ENCODE assay signal across 10 mouse cellular contexts in the genomic region with DNA sequence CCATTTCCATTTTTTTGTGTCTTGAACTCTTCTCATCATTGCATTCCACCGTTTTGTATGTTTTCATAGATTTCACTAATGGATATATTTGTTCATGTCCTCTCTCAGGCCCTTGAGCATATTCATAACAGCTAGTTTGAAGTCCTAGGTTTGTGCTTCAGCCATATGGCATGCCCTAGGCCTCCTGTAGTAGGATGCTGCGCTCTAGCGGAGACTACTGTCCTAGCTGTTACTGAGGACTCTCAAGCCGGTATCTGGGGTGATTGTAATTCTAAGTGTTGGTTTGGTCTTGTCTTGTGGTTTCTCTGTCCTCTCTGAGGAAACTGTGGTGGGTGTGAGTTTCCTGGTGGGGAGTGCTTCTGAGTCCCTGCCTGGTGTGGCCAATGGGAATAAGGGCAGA. TPM values are rescaled to one million over a fixed set of nuclear protein-coding genes. Genes with fewer than 3 reads are reported as not detected.
DNase-seq lines count a peak whose midpoint lies in the region; ATAC-seq and TF ChIP-seq lines count a peak whose summit lies in the region.
"Had no signal": no experiment of that assay in that cellular context is flagged by ENCODE, and none has a peak within 500 bp of the region (broad histone marks: within the 10 kb centered on the region; RNA-seq: fewer than 3 reads in every experiment).

No protein-coding gene starts in this region.

- no peak overlapping the region for H3K27ac ChIP-seq in hindbrain, postnatal 0 days
- H3K27ac ChIP-seq: macrophage had no signal

- no peak for DNase-seq in frontal cortex, postnatal 14 days (ENCODE audit: low spot score in 2 of 2)
- DNase-seq in cerebellum, postnatal 10 days: peak; percentile 78 to 82
- DNase-seq in hindbrain, postnatal 0 days (ENCODE audit: low spot score): peak; percentile 85
- DNase-seq in retina, postnatal 1 day: peak; percentile 66
- no peak for DNase-seq in left cerebral cortex, adult 11 months (ENCODE audit: low spot score)

- peaks cover 10% of the 10 kb centered on the region for H3K4me1 ChIP-seq in megakaryocyte, embryonic 14.5 days
- H3K4me1 ChIP-seq in hindbrain, postnatal 0 days (ENCODE audit: insufficient read depth, low read length): no peaks in the 10 kb centered on the region

- H3K4me2 ChIP-seq in hindbrain, postnatal 0 days (ENCODE audit: low read depth, low read length): no peak overlapping the region

- 24% methylated on average over 4 of the region's 4 CpGs for WGBS in hindbrain, postnatal 0 days

- H3K27me3 ChIP-seq in megakaryocyte, embryonic 14.5 days (replicated peaks): peaks cover 52% of the 10 kb centered on the region
- no peaks in the 10 kb centered on the region for H3K27me3 ChIP-seq in hindbrain, postnatal 0 days (ENCODE audit: insufficient read depth, low read length)

- no peak overlapping the region for H3K9ac ChIP-seq in hindbrain, postnatal 0 days (replicated peaks; ENCODE audit: low read length)

- no peaks in the 10 kb centered on the region for H3K9me3 ChIP-seq in megakaryocyte, embryonic 14.5 days
- no peaks in the 10 kb centered on the region for H3K9me3 ChIP-seq in hindbrain, postnatal 0 days (ENCODE audit: low read length)

- ATAC-seq in frontal cortex, adult (ENCODE audit: low TSS enrichment): peak; percentile 86
- ATAC-seq in megakaryocyte, adult 5-6 weeks (ENCODE audit: poor library complexity, severe bottlenecking): no peak
- peak; percentile 79 for ATAC-seq in hindbrain, postnatal 0 days

- peak overlapping the region; percentile 46 for H3K4me3 ChIP-seq in megakaryocyte, embryonic 14.5 days (replicated peaks)
- no peak overlapping the region for H3K4me3 ChIP-seq in hindbrain, postnatal 0 days (ENCODE audit: low read length)

- H3K36me3 ChIP-seq in megakaryocyte, embryonic 14.5 days (replicated peaks; ENCODE audit: low read length): no peaks in the 10 kb centered on the region
- H3K36me3 ChIP-seq in hindbrain, postnatal 0 days (ENCODE audit: insufficient read depth, low read length): peaks cover 2% of the 10 kb centered on the region; the same call in 1 of the 2 replicates

- peak; percentile 86 for TF ChIP-seq CTCF in hindbrain, postnatal 0 days (IDR thresholded peaks at IDR 0.05; ENCODE audit: low read depth)

RNA-seq across cellular contexts. Expression of a gene that starts 50.1 kb away (rescaled TPM):
- polyA plus RNA-seq in megakaryocyte, embryonic 14.5 days (2012; ENCODE audit: insufficient read depth, low replicate concordance): not detected in 2 replicates
- not detected in 2 replicates for total RNA-seq in megakaryocyte, adult 5-6 weeks (2015)
- total RNA-seq in megakaryocyte, adult 5-6 weeks (2017): not detected in 2 replicates
- not detected in 2 replicates for total RNA-seq in hindbrain, postnatal 0 days (2014; rRNA removed)
- not detected in 2 replicates for polyA plus RNA-seq in hindbrain, postnatal 0 days (2015; fragmentation: Nextera tagmentation; extraction: Ambion mirVana)
- polyA plus RNA-seq: gonadal fat pad, adult 2 months; macrophage had no signal

Comparison
In these comparisons a context has a peak if more than half of its experiments do, and no peak if none do; other contexts are left out.
1. DNase-seq: peak in cerebellum, postnatal 10 days (2 of 2), hindbrain, postnatal 0 days (single experiment) and retina, postnatal 1 day (single experiment); none in frontal cortex, postnatal 14 days (0 of 2) and left cerebral cortex, adult 11 months (single experiment).